Mouse (Mus musculus): ENCODE data around the gene Tomm5. TPM values are rescaled to one million over a fixed set of nuclear protein-coding genes. Genes with fewer than 3 reads are reported as not detected.
"Not testable (repeated sequence)": the region's sequence is repeated elsewhere in the genome, so short reads cannot be mapped to it uniquely, and the experiment has no call there.

Gene Tomm5
- total and polyA plus RNA-seq, 3 experiments: 313 to 845 (median 321) TPM

GRCm38 (mm10) chr4:45083487-45083886, 24.4 kb downstream of the Tomm5 start:
- Histone ChIP-seq H3K9me3 (replicated peaks; ENCODE audit: low read length) (no peaks in the 10 kb centered on the region), H3K79me2 (replicated peaks; ENCODE audit: control insufficient read depth, extremely low read depth, insufficient read depth, poor library complexity, severe bottlenecking) (no peaks in the 10 kb centered on the region), H3K4me1 (ENCODE audit: control insufficient read depth in 1 of 2, insufficient read depth in 2 of 2) (peaks cover 3 to 8% of the 10 kb centered on the region in 2 experiments; a peak in 2 of 4 replicates), H3K27me3 (replicated peaks) (peaks cover 9% of the 10 kb centered on the region), H3K4me2 (ENCODE audit: insufficient read depth, low read depth, poor library complexity, severe bottlenecking) (peak overlapping the region; percentile 79), H3K36me3 (replicated peaks in 1 of 2; ENCODE audit: control insufficient read depth in 1 of 2, insufficient read depth in 1 of 2, low read length in 1 of 2) (no peaks in the 10 kb centered on the region), H3K4me3 (replicated peaks in 1 of 3; ENCODE audit: low read depth in 2 of 3, low read length in 2 of 3, poor library complexity in 1 of 3) (no peak overlapping the region), H3K27ac (ENCODE audit: insufficient read depth, low read depth) (no peak overlapping the region), H3K9ac (ENCODE audit: insufficient read depth, low read depth) (no peak overlapping the region; the same call in 1 of the 2 replicates)
- no peak for DNase-seq (ENCODE audit: extremely low read depth)
- in situ Hi-C loops (cut with MboI; ENCODE audit: low pct_ligation_motif_present, low pct_unique_long_range_greater_than_20kb, low sequenced_read_pairs): no loop called here
- dilution Hi-C loops (cut with MboI; ENCODE audit: extremely low pct_ligation_motif_present, extremely low pct_unique_long_range_greater_than_20kb, low sequenced_read_pairs): no loop called here
- TF ChIP-seq MAX (IDR thresholded peaks at IDR 0.05; ENCODE audit: low read length): no peak
- TF ChIP-seq USF1 (IDR thresholded peaks at IDR 0.05; ENCODE audit: low read depth, low read length): no peak
- TF ChIP-seq CHD1 (IDR thresholded peaks at IDR 0.05; ENCODE audit: low read depth, low read length): no peak
- peak; percentile 53 for TF ChIP-seq ZNF384 (IDR thresholded peaks at IDR 0.05; ENCODE audit: low read depth, low read length)
- no peak for TF ChIP-seq CTCF (conservative IDR thresholded peaks at IDR 0.05 in 1 of 2, IDR thresholded peaks at IDR 0.05 in 1 of 2; ENCODE audit: low read depth in 2 of 2, low read length in 2 of 2)

- Histone ChIP-seq H3K36me3 (replicated peaks in 1 of 2; ENCODE audit: control insufficient read depth in 1 of 2, insufficient read depth in 1 of 2, low read length in 1 of 2) (no peaks in the 10 kb centered on the region), H3K4me1 (ENCODE audit: control insufficient read depth in 1 of 2, insufficient read depth in 2 of 2) (peaks cover 3 to 8% of the 10 kb centered on the region in 2 experiments; a peak in 2 of 4 replicates), H3K4me3 (replicated peaks in 1 of 3; ENCODE audit: low read depth in 2 of 3, low read length in 2 of 3, poor library complexity in 1 of 3) (no peak overlapping the region), H3K27ac (ENCODE audit: insufficient read depth, low read depth) (no peak overlapping the region), H3K9ac (ENCODE audit: insufficient read depth, low read depth) (no peak overlapping the region), H3K27me3 (replicated peaks) (peaks cover 9% of the 10 kb centered on the region), H3K9me3 (replicated peaks; ENCODE audit: low read length) (peaks cover under 1% of the 10 kb centered on the region), H3K4me2 (ENCODE audit: insufficient read depth, low read depth, poor library complexity, severe bottlenecking) (no peak overlapping the region; the same call in 1 of the 2 replicates), H3K79me2 (replicated peaks; ENCODE audit: control insufficient read depth, extremely low read depth, insufficient read depth, poor library complexity, severe bottlenecking) (no peaks in the 10 kb centered on the region)
- TF ChIP-seq BHLHE40 (IDR thresholded peaks at IDR 0.05; ENCODE audit: low read depth, low read length) (peak; percentile 65), ZNF384 (IDR thresholded peaks at IDR 0.05; ENCODE audit: low read depth, low read length) (no peak), MEF2A (IDR thresholded peaks at IDR 0.05; ENCODE audit: borderline replicate concordance, low read depth, low read length) (no peak)
- in situ Hi-C loops (cut with MboI; ENCODE audit: low pct_ligation_motif_present, low pct_unique_long_range_greater_than_20kb, low sequenced_read_pairs): no loop called here
- no peak for DNase-seq (ENCODE audit: extremely low read depth)
- dilution Hi-C loops (cut with MboI; ENCODE audit: extremely low pct_ligation_motif_present, extremely low pct_unique_long_range_greater_than_20kb, low sequenced_read_pairs): no loop called here
These were observed 25.0 kb downstream of the Tomm5 start for GRCm38 (mm10) chr4:45082951-45083350.

GRCm38 (mm10) chr4:45081041-45081440, 26.9 kb downstream of the Tomm5 start:
- H3K4me1 ChIP-seq (ENCODE audit: control insufficient read depth in 1 of 2, insufficient read depth in 2 of 2); DNase-seq (ENCODE audit: extremely low read depth); H3K9ac ChIP-seq (ENCODE audit: insufficient read depth, low read depth); H3K27ac ChIP-seq (ENCODE audit: insufficient read depth, low read depth); H3K4me2 ChIP-seq (ENCODE audit: insufficient read depth, low read depth, poor library complexity, severe bottlenecking); H3K36me3 ChIP-seq (replicated peaks in 1 of 2; ENCODE audit: control insufficient read depth in 1 of 2, insufficient read depth in 1 of 2, low read length in 1 of 2); H3K27me3 ChIP-seq (replicated peaks); H3K4me3 ChIP-seq (replicated peaks in 1 of 3; ENCODE audit: low read depth in 2 of 3, low read length in 2 of 3, poor library complexity in 1 of 3); in situ Hi-C loops (cut with MboI; ENCODE audit: low pct_ligation_motif_present, low pct_unique_long_range_greater_than_20kb, low sequenced_read_pairs); H3K9me3 ChIP-seq (replicated peaks; ENCODE audit: low read length); H3K79me2 ChIP-seq (replicated peaks; ENCODE audit: control insufficient read depth, extremely low read depth, insufficient read depth, poor library complexity, severe bottlenecking); dilution Hi-C loops (cut with MboI; ENCODE audit: extremely low pct_ligation_motif_present, extremely low pct_unique_long_range_greater_than_20kb, low sequenced_read_pairs): not testable (repeated sequence)

Data from CH12.LX (cell line).